Mouse (Mus musculus): ENCODE measurements around the gene Bex1. TPM values are rescaled to one million over a fixed set of nuclear protein-coding genes. Genes with fewer than 3 reads are reported as not detected.

Bex1 gene
- total and polyA plus RNA-seq, 3 experiments = 0.17 to 0.27 TPM; not detected in 1

GRCm38 (mm10) chrX:136213396-136213795, 1.9 kb downstream of the Bex1 start:
- ATAC-seq (ENCODE audit: extremely low read depth, insufficient number of reproducible peaks, low FRiP score, poor library complexity, severe bottlenecking) = no peak
- H3K4me3 ChIP-seq (ENCODE audit: low read depth, low read length) = no peak overlapping the region
- no peak for TF ChIP-seq GATA2 (IDR thresholded peaks at IDR 0.05; ENCODE audit: borderline replicate concordance, low read depth, low read length)
- TF ChIP-seq GATA1 (IDR thresholded peaks at IDR 0.05; ENCODE audit: borderline replicate concordance, low read length) = no peak
- no peak for TF ChIP-seq POLR2AphosphoS5 (IDR thresholded peaks at IDR 0.05; ENCODE audit: insufficient replicate concordance, low read depth, low read length)
- no peak for TF ChIP-seq TAL1 (conservative IDR thresholded peaks at IDR 0.05; ENCODE audit: low read depth, low read length)
- TF ChIP-seq CTCF (IDR thresholded peaks at IDR 0.05; ENCODE audit: low read depth, low read length) = no peak

GRCm38 (mm10) chrX:136204406-136204805, 10.9 kb downstream of the Bex1 start:
- ATAC-seq (ENCODE audit: extremely low read depth, insufficient number of reproducible peaks, low FRiP score, poor library complexity, severe bottlenecking) (no peak), DNase-seq (ENCODE audit: low spot score) (no peak)
- Histone ChIP-seq H3K4me3 (ENCODE audit: low read depth, low read length) (no peak overlapping the region), H3K9me3 (replicated peaks) (no peaks in the 10 kb centered on the region), H3K4me1 (ENCODE audit: insufficient read depth, low read depth, low read length) (peaks cover 10% of the 10 kb centered on the region; the same call in 1 of the 2 replicates), H3K27me3 (ENCODE audit: insufficient read depth, low read length) (no peaks in the 10 kb centered on the region), H3K36me3 (replicated peaks) (no peaks in the 10 kb centered on the region)
- TF ChIP-seq POLR2AphosphoS5 (IDR thresholded peaks at IDR 0.05; ENCODE audit: insufficient replicate concordance, low read depth, low read length) (no peak), GATA1 (IDR thresholded peaks at IDR 0.05; ENCODE audit: borderline replicate concordance, low read length) (no peak), TAL1 (conservative IDR thresholded peaks at IDR 0.05; ENCODE audit: low read depth, low read length) (no peak), CTCF (IDR thresholded peaks at IDR 0.05; ENCODE audit: low read depth, low read length) (no peak), GATA2 (IDR thresholded peaks at IDR 0.05; ENCODE audit: borderline replicate concordance, low read depth, low read length) (no peak)

More at GRCm38 (mm10) chrX:136213396-136213795, 1.9 kb downstream of the Bex1 start:
- H3K36me3 ChIP-seq (replicated peaks) = no peaks in the 10 kb centered on the region
- DNase-seq (ENCODE audit: low spot score) = no peak
- no peaks in the 10 kb centered on the region for H3K9me3 ChIP-seq (replicated peaks)
- no peaks in the 10 kb centered on the region for H3K4me1 ChIP-seq (ENCODE audit: insufficient read depth, low read depth, low read length)
- no peaks in the 10 kb centered on the region for H3K27me3 ChIP-seq (ENCODE audit: insufficient read depth, low read length)

DNA sequence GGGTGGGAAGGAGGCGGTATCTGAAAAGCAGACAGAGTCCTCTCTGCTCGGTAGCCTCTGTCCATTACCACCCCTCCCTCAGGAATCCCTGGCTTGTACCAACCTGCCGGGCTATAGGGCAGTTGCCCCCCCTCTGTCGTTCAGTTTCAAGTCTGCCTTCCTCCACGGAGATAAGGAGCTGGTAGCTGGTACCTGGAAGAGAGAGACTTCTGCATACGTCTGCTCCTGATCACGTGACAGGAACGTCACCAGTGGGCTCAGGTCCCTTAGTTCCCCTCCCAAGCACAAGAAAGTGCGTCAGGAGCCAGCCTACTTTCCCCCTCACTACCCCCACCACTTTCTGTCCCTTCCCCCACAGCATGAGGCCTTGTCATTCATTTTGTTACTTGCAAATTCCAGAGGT, 11.6 kb downstream of the Bex1 start, which contains the start of gene Tceal5:
Tceal5 (minus strand) TSS at position 213 of the 403 bp plus-strand sequence.
- H3K4me3 ChIP-seq (ENCODE audit: low read depth, low read length) = peak within 1 kb of the TSS; percentile 51

GRCm38 (mm10) chrX:136203257-136203656, 12.1 kb downstream of the Bex1 start:
- no peaks in the 10 kb centered on the region for H3K27me3 ChIP-seq (ENCODE audit: insufficient read depth, low read length)
- DNase-seq (ENCODE audit: low spot score) (no peak), ATAC-seq (ENCODE audit: extremely low read depth, insufficient number of reproducible peaks, low FRiP score, poor library complexity, severe bottlenecking) (no peak)
- H3K4me1 ChIP-seq (ENCODE audit: insufficient read depth, low read depth, low read length) = peaks cover 10% of the 10 kb centered on the region; the same call in 1 of the 2 replicates
- H3K36me3 ChIP-seq (replicated peaks) = no peaks in the 10 kb centered on the region
- peak overlapping the region; percentile 51 for H3K4me3 ChIP-seq (ENCODE audit: low read depth, low read length)
- TF ChIP-seq GATA2 (IDR thresholded peaks at IDR 0.05; ENCODE audit: borderline replicate concordance, low read depth, low read length) (no peak), GATA1 (IDR thresholded peaks at IDR 0.05; ENCODE audit: borderline replicate concordance, low read length) (no peak), CTCF (IDR thresholded peaks at IDR 0.05; ENCODE audit: low read depth, low read length) (no peak), TAL1 (conservative IDR thresholded peaks at IDR 0.05; ENCODE audit: low read depth, low read length) (no peak), POLR2AphosphoS5 (IDR thresholded peaks at IDR 0.05; ENCODE audit: insufficient replicate concordance, low read depth, low read length) (no peak)
- no peaks in the 10 kb centered on the region for H3K9me3 ChIP-seq (replicated peaks)

More for the DNA sequence above, 11.6 kb downstream of the Bex1 start, which contains the start of gene Tceal5:
- ATAC-seq (ENCODE audit: extremely low read depth, insufficient number of reproducible peaks, low FRiP score, poor library complexity, severe bottlenecking) = no peak
- peaks cover 10% of the 10 kb centered on the region; the same call in 1 of the 2 replicates for H3K4me1 ChIP-seq (ENCODE audit: insufficient read depth, low read depth, low read length)
- no peaks in the 10 kb centered on the region for H3K9me3 ChIP-seq (replicated peaks)
- DNase-seq (ENCODE audit: low spot score) = no peak
- no peaks in the 10 kb centered on the region for H3K36me3 ChIP-seq (replicated peaks)
- no peak for TF ChIP-seq GATA1 (IDR thresholded peaks at IDR 0.05; ENCODE audit: borderline replicate concordance, low read length)
- TF ChIP-seq GATA2 (IDR thresholded peaks at IDR 0.05; ENCODE audit: borderline replicate concordance, low read depth, low read length) = no peak
- TF ChIP-seq POLR2AphosphoS5 (IDR thresholded peaks at IDR 0.05; ENCODE audit: insufficient replicate concordance, low read depth, low read length) = no peak
- no peak for TF ChIP-seq TAL1 (conservative IDR thresholded peaks at IDR 0.05; ENCODE audit: low read depth, low read length)
- no peak for TF ChIP-seq CTCF (IDR thresholded peaks at IDR 0.05; ENCODE audit: low read depth, low read length)
- no peaks in the 10 kb centered on the region for H3K27me3 ChIP-seq (ENCODE audit: insufficient read depth, low read length)

DNA sequence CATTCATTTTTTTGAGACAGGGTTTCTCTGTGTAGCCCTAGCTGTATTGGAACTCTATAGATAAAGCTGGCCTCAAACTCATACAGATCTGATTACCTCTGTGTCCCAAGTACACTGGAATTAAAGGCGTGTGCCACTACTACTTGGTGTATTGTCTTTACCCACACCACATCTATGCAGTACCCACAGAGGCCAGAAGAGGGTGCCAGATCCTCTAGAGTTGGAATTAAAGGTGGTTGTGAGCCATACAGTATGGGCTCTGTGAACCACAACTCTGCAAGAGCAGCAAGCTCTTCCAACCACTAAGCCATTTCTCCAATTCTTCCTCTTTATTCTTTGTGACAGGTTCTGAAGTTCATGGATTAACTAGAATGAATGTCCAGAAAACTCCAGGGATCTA, 18.4 kb downstream of the Bex1 start:
- TF ChIP-seq TAL1 (conservative IDR thresholded peaks at IDR 0.05; ENCODE audit: low read depth, low read length) (no peak), POLR2AphosphoS5 (IDR thresholded peaks at IDR 0.05; ENCODE audit: insufficient replicate concordance, low read depth, low read length) (no peak), CTCF (IDR thresholded peaks at IDR 0.05; ENCODE audit: low read depth, low read length) (peak; percentile 34; the same call in 1 of the 2 replicates), GATA2 (IDR thresholded peaks at IDR 0.05; ENCODE audit: borderline replicate concordance, low read depth, low read length) (no peak), GATA1 (IDR thresholded peaks at IDR 0.05; ENCODE audit: borderline replicate concordance, low read length) (no peak)
- Histone ChIP-seq H3K27me3 (ENCODE audit: insufficient read depth, low read length) (no peaks in the 10 kb centered on the region), H3K36me3 (replicated peaks) (no peaks in the 10 kb centered on the region), H3K9me3 (replicated peaks) (no peaks in the 10 kb centered on the region), H3K4me1 (ENCODE audit: insufficient read depth, low read depth, low read length) (no peaks in the 10 kb centered on the region), H3K4me3 (ENCODE audit: low read depth, low read length) (no peak overlapping the region)
- no peak for DNase-seq (ENCODE audit: low spot score)
- ATAC-seq (ENCODE audit: extremely low read depth, insufficient number of reproducible peaks, low FRiP score, poor library complexity, severe bottlenecking) = no peak

DNA sequence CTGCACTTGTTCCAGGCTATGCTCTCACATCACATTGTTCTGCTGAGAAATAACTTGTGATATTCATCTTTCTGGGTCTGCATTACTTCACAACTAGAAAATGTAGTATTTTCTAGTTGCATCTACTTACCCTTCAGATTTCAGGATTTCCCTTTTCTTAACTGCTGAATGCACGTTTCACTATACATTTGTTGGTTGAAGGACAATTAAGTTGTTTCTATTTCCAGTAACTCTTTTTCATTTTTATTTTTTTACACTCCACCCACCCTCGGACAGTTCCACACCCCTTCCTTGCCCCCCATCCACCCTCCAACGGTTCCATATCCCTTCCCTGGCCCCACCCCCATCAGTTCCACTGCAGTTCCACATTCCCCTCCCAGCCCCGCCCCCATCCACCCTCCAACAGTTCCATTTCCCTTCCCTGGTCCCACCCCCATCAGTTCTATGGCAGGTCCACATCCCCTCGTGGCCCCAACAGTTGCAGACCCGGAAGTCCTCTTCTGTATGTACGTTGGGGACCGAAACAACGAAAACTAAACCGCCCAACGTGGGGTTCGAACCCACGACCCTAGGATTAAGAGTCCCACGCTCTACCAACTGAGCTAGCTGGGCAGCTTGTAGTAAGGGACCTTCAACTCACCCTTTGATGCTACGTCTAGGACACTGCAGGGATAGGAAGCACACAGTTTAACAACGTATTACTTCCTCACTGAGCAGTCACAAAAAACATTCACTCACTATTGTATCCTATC, 19.9 kb downstream of the Bex1 start:
- H3K4me3 ChIP-seq (ENCODE audit: low read depth, low read length) = no peak overlapping the region
- no peaks in the 10 kb centered on the region for H3K9me3 ChIP-seq (replicated peaks)
- DNase-seq (ENCODE audit: low spot score) = no peak
- no peaks in the 10 kb centered on the region for H3K27me3 ChIP-seq (ENCODE audit: insufficient read depth, low read length)
- H3K36me3 ChIP-seq (replicated peaks) = no peaks in the 10 kb centered on the region
- TF ChIP-seq GATA1 (IDR thresholded peaks at IDR 0.05; ENCODE audit: borderline replicate concordance, low read length) (no peak), POLR2AphosphoS5 (IDR thresholded peaks at IDR 0.05; ENCODE audit: insufficient replicate concordance, low read depth, low read length) (no peak), CTCF (IDR thresholded peaks at IDR 0.05; ENCODE audit: low read depth, low read length) (no peak), TAL1 (conservative IDR thresholded peaks at IDR 0.05; ENCODE audit: low read depth, low read length) (no peak), GATA2 (IDR thresholded peaks at IDR 0.05; ENCODE audit: borderline replicate concordance, low read depth, low read length) (no peak)
- H3K4me1 ChIP-seq (ENCODE audit: insufficient read depth, low read depth, low read length) = no peaks in the 10 kb centered on the region
- ATAC-seq (ENCODE audit: extremely low read depth, insufficient number of reproducible peaks, low FRiP score, poor library complexity, severe bottlenecking) = no peak
